Mouse (Mus musculus) embryonic fibroblast, embryonic 13.5 days (primary cell): Measurements from ENCODE around the gene Olfr68. TPM values are rescaled to one million over a fixed set of nuclear protein-coding genes. Genes with fewer than 3 reads are reported as not detected.
"Not testable (repeated sequence)": the region's sequence is repeated elsewhere in the genome, so short reads cannot be mapped to it uniquely, and the experiment has no call there.

ENCODE experiments used
- H3K27ac ChIP-seq: 2 replicates; pipeline ENCODE4 v1.5.1; 2012; ENCODE audit warnings: low read length, control low read depth, inconsistent platforms; ENCODE audit not compliant: insufficient read depth
- H3K4me1 ChIP-seq: 2 replicates; pipeline ENCODE4 v1.6.1; 2011; ENCODE audit warnings: low read length; ENCODE audit not compliant: control insufficient read depth, insufficient read depth
- H3K4me3 ChIP-seq: 2 replicates; pipeline ENCODE4 v1.5.1; 2011; ENCODE audit warnings: mild to moderate bottlenecking, control low read depth, low read length; ENCODE audit not compliant: insufficient read depth
- CTCF ChIP-seq: IDR thresholded peaks from 2 replicates; pipeline ENCODE4 v1.5.1; 2011; ENCODE audit warnings: mild to moderate bottlenecking, control low read depth, low read length, moderate library complexity, borderline replicate concordance; ENCODE audit not compliant: insufficient read depth
- POLR2A ChIP-seq: IDR thresholded peaks from 2 replicates; pipeline ENCODE4 v1.6.1; 2011; ENCODE audit warnings: low read depth, mild to moderate bottlenecking, control low read depth, low read length, moderate library complexity
- polyA plus RNA-seq: library from polyadenylated mRNA; stranded (reverse); fragments of >200 nt; gene quantifications from 2 replicates; pipeline ENCODE4 v1.2.4, GENCODE M21; 2011; ENCODE audit warnings: low read depth; ENCODE audit not compliant: missing spikeins, insufficient read length

Gene Olfr68
- polyA plus RNA-seq, 1 experiment, result not detected

- no peaks in the 10 kb centered on the region for H3K4me1 ChIP-seq
- H3K27ac ChIP-seq, result no peak overlapping the region
- no peak overlapping the region for H3K4me3 ChIP-seq
- TF ChIP-seq CTCF, result no peak
- TF ChIP-seq POLR2A, result no peak
Measured at GRCm38 (mm10) chr7:103810746-103811145, 31.2 kb upstream of the Olfr68 start.

- H3K4me1 ChIP-seq, result no peaks in the 10 kb centered on the region
- no peak overlapping the region for H3K27ac ChIP-seq
- no peak overlapping the region for H3K4me3 ChIP-seq
- no peak for TF ChIP-seq POLR2A
- no peak for TF ChIP-seq CTCF
Measured at GRCm38 (mm10) chr7:103810296-103810695, 30.8 kb upstream of the Olfr68 start.

GRCm38 (mm10) chr7:103809801-103810155, 30.3 kb upstream of the Olfr68 start:
- H3K27ac ChIP-seq, result no peak overlapping the region
- TF ChIP-seq POLR2A (no peak), CTCF (no peak)
- no peak overlapping the region for H3K4me3 ChIP-seq
- H3K4me1 ChIP-seq, result no peaks in the 10 kb centered on the region

GRCm38 (mm10) chr7:103808971-103809800, 29.7 kb upstream of the Olfr68 start:
- Histone ChIP-seq H3K4me3 (no peak overlapping the region), H3K27ac (no peak overlapping the region), H3K4me1 (no peaks in the 10 kb centered on the region)
- TF ChIP-seq POLR2A (no peak), CTCF (no peak)

GRCm38 (mm10) chr7:103808120-103808519, 28.6 kb upstream of the Olfr68 start:
- H3K4me1 ChIP-seq, H3K27ac ChIP-seq, H3K4me3 ChIP-seq: not testable (repeated sequence)

GRCm38 (mm10) chr7:103806856-103807255, 27.4 kb upstream of the Olfr68 start:
- TF ChIP-seq POLR2A, result no peak
- TF ChIP-seq CTCF, result no peak
- H3K27ac ChIP-seq, result no peak overlapping the region
- no peak overlapping the region for H3K4me3 ChIP-seq
- H3K4me1 ChIP-seq, result no peaks in the 10 kb centered on the region

- Histone ChIP-seq H3K27ac (no peak overlapping the region), H3K4me3 (no peak overlapping the region), H3K4me1 (no peaks in the 10 kb centered on the region)
- no peak for TF ChIP-seq POLR2A
Measured at GRCm38 (mm10) chr7:103792669-103793388, 13.3 kb upstream of the Olfr68 start.

- TF ChIP-seq CTCF, result no peak
- no peak for TF ChIP-seq POLR2A
- Histone ChIP-seq H3K4me1 (no peaks in the 10 kb centered on the region), H3K4me3 (no peak within 1 kb of the TSS), H3K27ac (no peak within 1 kb of the TSS)
Measured at GRCm38 (mm10) chr7:103791721-103792120, 12.2 kb upstream of the Olfr68 start, which contains the start of gene Olfr67. Gene Olfr67, minus strand, starts transcription at chr7:103791821.

- not testable (repeated sequence) for H3K4me1 ChIP-seq, H3K27ac ChIP-seq, H3K4me3 ChIP-seq
Measured at GRCm38 (mm10) chr7:103777652-103778051, 1.8 kb downstream of the Olfr68 start.

GRCm38 (mm10) chr7:103771494-103771893, 8.0 kb downstream of the Olfr68 start, which contains the start of gene Olfr69:
Gene Olfr69, minus strand, starts transcription at chr7:103771594.
- Histone ChIP-seq H3K27ac (no peak within 1 kb of the TSS), H3K4me1 (no peaks in the 10 kb centered on the region), H3K4me3 (no peak within 1 kb of the TSS)
- TF ChIP-seq CTCF (no peak), POLR2A (no peak)

- not testable (repeated sequence) for H3K27ac ChIP-seq
Measured at GRCm38 (mm10) chr7:103767687-103768086, 11.8 kb downstream of the Olfr68 start.

GRCm38 (mm10) chr7:103762212-103762611, 17.3 kb downstream of the Olfr68 start:
- not testable (repeated sequence) for H3K4me1 ChIP-seq, H3K4me3 ChIP-seq, H3K27ac ChIP-seq

More at GRCm38 (mm10) chr7:103767687-103768086, 11.8 kb downstream of the Olfr68 start:
- H3K4me3 ChIP-seq, H3K4me1 ChIP-seq: not testable (repeated sequence)
